Mouse (Mus musculus) stomach, postnatal 0 days (tissue): ENCODE measurements around the gene Pdzrn3. TPM values are rescaled to one million over a fixed set of nuclear protein-coding genes. Genes with fewer than 3 reads are reported as not detected.

Source experiments
- ATAC-seq: fragments of 200-750 bp; cut with Nextera tagmentation; 2 replicates; pipeline ENCODE4 v1.8.0; 2017; ENCODE audit not compliant: low FRiP score, low TSS enrichment
- DNase-seq: peaks from one replicate; pipeline ENCODE4 v3.0.0-alpha.2; 2016; ENCODE audit warnings: low spot score
- H3K27ac ChIP-seq: fragments of 300-500 bp; sonication (generic); replicated peaks from 2 replicates; pipeline ENCODE4 v1.5.1; 2014; ENCODE audit warnings: mild to moderate bottlenecking, control low read depth
- H3K27me3 ChIP-seq: fragments of 300-500 bp; sonication (generic); 2 replicates; pipeline ENCODE4 v1.6.1; 2014; ENCODE audit warnings: low read length; ENCODE audit not compliant: control insufficient read depth, insufficient read depth
- H3K36me3 ChIP-seq: fragments of 300-500 bp; sonication (generic); 2 replicates; pipeline ENCODE4 v1.6.1; 2014; ENCODE audit warnings: low read length, mixed read lengths; ENCODE audit not compliant: control insufficient read depth, insufficient read depth
- H3K4me1 ChIP-seq: fragments of 300-500 bp; sonication (generic); replicated peaks from 2 replicates; pipeline ENCODE4 v1.6.1; 2014; ENCODE audit warnings: antibody characterized with exemption; ENCODE audit not compliant: control insufficient read depth, insufficient read depth
- H3K4me2 ChIP-seq: fragments of 300-500 bp; sonication (generic); replicated peaks from 2 replicates; pipeline ENCODE4 v1.6.1; 2014; ENCODE audit warnings: low read depth, mild to moderate bottlenecking, control low read depth, moderate library complexity
- H3K4me3 ChIP-seq: fragments of 300-500 bp; sonication (generic); 2 replicates; pipeline ENCODE4 v1.5.1; 2014; ENCODE audit warnings: low read depth, low read length, control low read depth
- H3K9ac ChIP-seq: fragments of 300-500 bp; sonication (generic); 2 replicates; pipeline ENCODE4 v1.6.1; 2014; ENCODE audit warnings: mild to moderate bottlenecking, low read length, control low read depth, mixed read lengths
- H3K9me3 ChIP-seq: fragments of 300-500 bp; sonication (generic); 2 replicates; pipeline ENCODE4 v1.6.1; 2016; ENCODE audit warnings: low read length; ENCODE audit not compliant: control insufficient read depth
- CTCF ChIP-seq: IDR thresholded peaks from 2 replicates; pipeline ENCODE4 v1.5.1; 2016; ENCODE audit warnings: antibody characterized with exemption, low read depth, mild to moderate bottlenecking, moderate library complexity
- EP300 ChIP-seq: optimal IDR thresholded peaks from 2 replicates; pipeline ENCODE3; 2016; ENCODE audit warnings: antibody characterized with exemption
- WGBS: fragments of 180-500 bp; shearing (Covaris S2); extraction: QIAGEN DNeasy Blood & Tissue Kit; methylation state at CpG from one replicate; pipeline ENCODE4 v1.1.7; 2014; 5-methylcytosine and 5-hydroxymethylcytosine counted together
- polyA plus RNA-seq: library from polyadenylated mRNA; unstranded; fragments of >200 nt; fragmentation: Nextera tagmentation; extraction: Ambion mirVana; gene quantifications from 2 replicates; pipeline ENCODE4 v1.2.1, GENCODE M21; 2015

Pdzrn3 gene
- polyA plus RNA-seq, 1 experiment from 2014 or later: 5.1 TPM

- H3K27me3 ChIP-seq: no peaks in the 10 kb centered on the region
- TF ChIP-seq CTCF (no peak), EP300 (no peak)
- H3K27ac ChIP-seq: no peak overlapping the region
- H3K4me1 ChIP-seq: no peaks in the 10 kb centered on the region
- ATAC-seq: no peak
- no peak overlapping the region for H3K4me3 ChIP-seq
- H3K4me2 ChIP-seq: no peak overlapping the region
- no peak for DNase-seq
- no peaks in the 10 kb centered on the region for H3K9me3 ChIP-seq
- no peaks in the 10 kb centered on the region for H3K36me3 ChIP-seq
- H3K9ac ChIP-seq: no peak overlapping the region
- 91% methylated on average over 6 of the region's 6 CpGs for WGBS
Measured at GRCm38 (mm10) chr6:101212086-101212485, 165.6 kb downstream of the Pdzrn3 start.

- no peak overlapping the region for H3K27ac ChIP-seq
- no peak for DNase-seq
- H3K9ac ChIP-seq: no peak overlapping the region
- no peak overlapping the region for H3K4me3 ChIP-seq
- no peaks in the 10 kb centered on the region for H3K36me3 ChIP-seq
- no peaks in the 10 kb centered on the region for H3K9me3 ChIP-seq
- no peaks in the 10 kb centered on the region for H3K4me1 ChIP-seq
- no peaks in the 10 kb centered on the region for H3K27me3 ChIP-seq
- no peak overlapping the region for H3K4me2 ChIP-seq
- no peak for TF ChIP-seq CTCF
- no peak for TF ChIP-seq EP300
- 76% methylated on average over 8 of the region's 8 CpGs for WGBS
- no peak for ATAC-seq
Measured at GRCm38 (mm10) chr6:101211361-101211841, 166.3 kb downstream of the Pdzrn3 start.

GRCm38 (mm10) chr6:101198943-101199298 is 178.8 kb downstream of the Pdzrn3 start:
- Histone ChIP-seq H3K9ac (peak overlapping the region; percentile 23; the same call in 1 of the 2 replicates), H3K4me1 (0 out of 2 replicates have a peak, but pooled peaks cover 5% of the 10 kb centered on the region), H3K4me2 (peak overlapping the region; percentile 44), H3K27me3 (no peaks in the 10 kb centered on the region), H3K9me3 (no peaks in the 10 kb centered on the region), H3K27ac (no peak overlapping the region), H3K36me3 (no peaks in the 10 kb centered on the region), H3K4me3 (peak overlapping the region; percentile 13; the same call in 1 of the 2 replicates)
- DNase-seq (peak; percentile 27), ATAC-seq (0 out of 2 replicates have a peak, but pooled peaks have one; percentile 38)
- 22% methylated on average over 8 of the region's 8 CpGs for WGBS
- TF ChIP-seq EP300 (no peak), CTCF (no peak)

- DNase-seq (peak; percentile 17), ATAC-seq (no peak)
- WGBS: 10% methylated on average over 24 of the region's 24 CpGs
- H3K9ac ChIP-seq: peak overlapping the region; percentile 23; the same call in 1 of the 2 replicates
- H3K27me3 ChIP-seq: no peaks in the 10 kb centered on the region
- peak overlapping the region; percentile 44 for H3K4me2 ChIP-seq
- no peak overlapping the region for H3K27ac ChIP-seq
- H3K9me3 ChIP-seq: no peaks in the 10 kb centered on the region
- no peaks in the 10 kb centered on the region for H3K36me3 ChIP-seq
- TF ChIP-seq EP300 (no peak), CTCF (no peak)
- H3K4me3 ChIP-seq: peak overlapping the region; percentile 13; the same call in 1 of the 2 replicates
- 0 out of 2 replicates have a peak, but pooled peaks cover 5% of the 10 kb centered on the region for H3K4me1 ChIP-seq
Measured at GRCm38 (mm10) chr6:101198284-101198942, 179.3 kb downstream of the Pdzrn3 start.

GRCm38 (mm10) chr6:101197642-101198041 is 180.1 kb downstream of the Pdzrn3 start:
- Histone ChIP-seq H3K9me3 (no peaks in the 10 kb centered on the region), H3K27me3 (no peaks in the 10 kb centered on the region), H3K4me2 (no peak overlapping the region), H3K27ac (no peak overlapping the region), H3K4me3 (no peak overlapping the region), H3K9ac (no peak overlapping the region), H3K36me3 (no peaks in the 10 kb centered on the region), H3K4me1 (0 out of 2 replicates have a peak, but pooled peaks cover 5% of the 10 kb centered on the region)
- ATAC-seq (no peak), DNase-seq (peak; percentile 78)
- WGBS: 19% methylated on average over 5 of the region's 5 CpGs
- TF ChIP-seq EP300: no peak
- peak; percentile 89 for TF ChIP-seq CTCF

- no peaks in the 10 kb centered on the region for H3K36me3 ChIP-seq
- 78% methylated on average over 5 of the region's 5 CpGs for whole genome bisulfite sequencing
- TF ChIP-seq CTCF (no peak), EP300 (no peak)
- ATAC-seq (no peak), DNase-seq (no peak)
- H3K4me1 ChIP-seq: 0 out of 2 replicates have a peak, but pooled peaks cover 5% of the 10 kb centered on the region
- no peak overlapping the region for H3K9ac ChIP-seq
- H3K4me3 ChIP-seq: no peak overlapping the region
- H3K27me3 ChIP-seq: no peaks in the 10 kb centered on the region
- no peak overlapping the region for H3K4me2 ChIP-seq
- H3K9me3 ChIP-seq: no peaks in the 10 kb centered on the region
- no peak overlapping the region for H3K27ac ChIP-seq
Measured at GRCm38 (mm10) chr6:101195891-101196290, 181.8 kb downstream of the Pdzrn3 start.
